Mouse (Mus musculus): Measurements from ENCODE around the gene Trip11.

DNA sequence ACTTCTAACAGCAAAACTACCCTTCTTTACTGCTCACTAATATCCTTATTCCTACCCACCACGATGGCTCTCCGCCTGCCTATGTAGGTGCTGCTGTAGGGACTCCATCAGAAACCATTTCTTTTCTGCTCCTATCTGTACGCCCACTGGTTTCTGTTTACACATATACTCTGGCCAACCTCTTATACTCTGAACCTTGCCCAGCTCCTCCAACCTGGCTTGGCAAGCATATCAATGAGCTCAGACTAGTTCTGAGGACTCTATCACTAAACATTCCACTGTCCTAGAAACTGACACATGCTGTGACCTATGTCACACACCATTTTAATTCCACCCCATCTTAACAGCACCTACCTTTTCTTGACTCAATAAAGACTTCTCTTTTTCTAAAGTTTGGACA, 23.7 kb downstream of the Trip11 start:
- no peak for TF ChIP-seq CTCF (IDR thresholded peaks at IDR 0.05)
- no peak for TF ChIP-seq POLR2A (IDR thresholded peaks at IDR 0.05; ENCODE audit: insufficient read depth, low read depth, low read length)

Measured in heart, adult 2 months (tissue).